In genomic region chr10:120391971-120392716, GRCm38 (mm10) we compare ENCODE assay signal across 12 mouse cellular contexts.
DNase-seq lines count a peak whose midpoint lies in the region; ATAC-seq and TF ChIP-seq lines count a peak whose summit lies in the region.
"Had no signal": no experiment of that assay in that cellular context is flagged by ENCODE, and none has a peak within 500 bp of the region (broad histone marks: within the 10 kb centered on the region; RNA-seq: fewer than 3 reads in every experiment).

No protein-coding gene starts in this region.

- H3K4me3 ChIP-seq in kidney, postnatal 0 days (replicated peaks; ENCODE audit: low read depth, low read length), result no peak overlapping the region
- H3K4me3 ChIP-seq in kidney, adult 2 months (ENCODE audit: insufficient read depth, low read depth, low read length), result no peak overlapping the region
- H3K4me3 ChIP-seq in embryonic facial prominence, embryonic 12.5 days, result no peak overlapping the region
- no peak overlapping the region for H3K4me3 ChIP-seq in intestine, embryonic 15.5 days (replicated peaks)
- H3K4me3 ChIP-seq in neural tube, embryonic 14.5 days (ENCODE audit: low read depth, low read length), result no peak overlapping the region
- H3K4me3 ChIP-seq: heart, embryonic 15.5 days; lung, embryonic 15.5 days had no signal

- H3K9ac ChIP-seq in kidney, postnatal 0 days (ENCODE audit: low read depth, low read length), result no peak overlapping the region
- no peak overlapping the region for H3K9ac ChIP-seq in embryonic facial prominence, embryonic 12.5 days
- H3K9ac ChIP-seq in intestine, embryonic 15.5 days, result no peak overlapping the region
- H3K9ac ChIP-seq in neural tube, embryonic 14.5 days (replicated peaks; ENCODE audit: low read depth, low read length), result no peak overlapping the region
- H3K9ac ChIP-seq: heart, embryonic 15.5 days had no signal

- peak overlapping the region; percentile 44 for H3K4me2 ChIP-seq in kidney, postnatal 0 days (ENCODE audit: low read length)
- no peak overlapping the region for H3K4me2 ChIP-seq in embryonic facial prominence, embryonic 12.5 days (replicated peaks)
- peak overlapping the region; percentile 57 for H3K4me2 ChIP-seq in intestine, embryonic 15.5 days (replicated peaks)
- peak overlapping the region; percentile 33; the same call in 1 of the 2 replicates for H3K4me2 ChIP-seq in neural tube, embryonic 14.5 days (ENCODE audit: low read depth, low read length)

- H3K27ac ChIP-seq in kidney, postnatal 0 days, result peak overlapping the region; percentile 90
- H3K27ac ChIP-seq in kidney, adult 2 months (ENCODE audit: insufficient read depth, low read depth, low read length), result no peak overlapping the region
- H3K27ac ChIP-seq in embryonic facial prominence, embryonic 12.5 days, result peak overlapping the region; percentile 57; the same call in 1 of the 2 replicates
- peak overlapping the region; percentile 90 for H3K27ac ChIP-seq in intestine, embryonic 15.5 days
- no peak overlapping the region for H3K27ac ChIP-seq in neural tube, embryonic 14.5 days (ENCODE audit: low read depth, low read length)
- H3K27ac ChIP-seq: heart, embryonic 15.5 days had no signal

- TF ChIP-seq CTCF in kidney, postnatal 0 days (IDR thresholded peaks at IDR 0.05; ENCODE audit: low read depth), result 0 out of 2 replicates have a peak, but pooled peaks have one; percentile 19
- TF ChIP-seq CTCF in kidney, adult 2 months (conservative IDR thresholded peaks at IDR 0.05; ENCODE audit: insufficient read depth, insufficient read length, low read depth, low read length), result no peak

- H3K36me3 ChIP-seq in kidney, postnatal 0 days (ENCODE audit: insufficient read depth, low read length), result no peaks in the 10 kb centered on the region
- no peaks in the 10 kb centered on the region for H3K36me3 ChIP-seq in kidney, adult 2 months (ENCODE audit: control insufficient read depth, insufficient read depth, low read length)
- H3K36me3 ChIP-seq in embryonic facial prominence, embryonic 12.5 days, result 0 out of 2 replicates have a peak, but pooled peaks cover 3% of the 10 kb centered on the region
- H3K36me3 ChIP-seq in intestine, embryonic 15.5 days, result no peaks in the 10 kb centered on the region
- H3K36me3 ChIP-seq in neural tube, embryonic 14.5 days (ENCODE audit: control insufficient read depth, insufficient read depth, low read length), result no peaks in the 10 kb centered on the region
- H3K36me3 ChIP-seq: heart, embryonic 15.5 days; lung, embryonic 15.5 days had no signal

- 25% methylated on average over 14 of the region's 14 CpGs for WGBS in kidney, postnatal 0 days
- 52% methylated on average over 14 of the region's 14 CpGs for WGBS in kidney, adult 2 months
- WGBS in embryonic facial prominence, embryonic 12.5 days, result 37% methylated on average over 14 of the region's 14 CpGs
- WGBS in intestine, embryonic 15.5 days, result 26% methylated on average over 14 of the region's 14 CpGs
- WGBS in neural tube, embryonic 14.5 days, result 22% methylated on average over 14 of the region's 14 CpGs

- H3K4me1 ChIP-seq in kidney, postnatal 0 days (replicated peaks; ENCODE audit: insufficient read depth, low read length), result peaks cover 31% of the 10 kb centered on the region
- peaks cover 5% of the 10 kb centered on the region; the same call in 1 of the 2 replicates for H3K4me1 ChIP-seq in kidney, adult 2 months (ENCODE audit: control insufficient read depth, insufficient read depth, low read length)
- peaks cover 35% of the 10 kb centered on the region for H3K4me1 ChIP-seq in embryonic facial prominence, embryonic 12.5 days
- H3K4me1 ChIP-seq in intestine, embryonic 15.5 days (replicated peaks), result peaks cover 49% of the 10 kb centered on the region
- H3K4me1 ChIP-seq in neural tube, embryonic 14.5 days (ENCODE audit: control insufficient read depth, insufficient read depth, low read length), result peaks cover 13% of the 10 kb centered on the region; the same call in 1 of the 2 replicates

- DNase-seq in kidney, postnatal 0 days (ENCODE audit: low spot score), result no peak
- no peak for DNase-seq in kidney, adult 2 months
- DNase-seq in spleen, postnatal 36 days (ENCODE audit: low spot score in 2 of 2), result no peak
- DNase-seq in spleen, postnatal 4 days (ENCODE audit: low spot score in 2 of 2), result no peak
- DNase-seq: adrenal gland, postnatal 36 days; cerebellum, adult 18-20 months; right cerebral cortex, postnatal 4 days had no signal

- no peaks in the 10 kb centered on the region for H3K27me3 ChIP-seq in kidney, postnatal 0 days (ENCODE audit: insufficient read depth, low read length)
- no peaks in the 10 kb centered on the region for H3K27me3 ChIP-seq in kidney, adult 2 months (replicated peaks; ENCODE audit: control insufficient read depth, insufficient read depth, low read length)
- no peaks in the 10 kb centered on the region for H3K27me3 ChIP-seq in embryonic facial prominence, embryonic 12.5 days
- H3K27me3 ChIP-seq in intestine, embryonic 15.5 days (replicated peaks), result no peaks in the 10 kb centered on the region
- H3K27me3 ChIP-seq in neural tube, embryonic 14.5 days (ENCODE audit: control insufficient read depth, insufficient read depth, low read length), result peaks cover 5% of the 10 kb centered on the region; the same call in 1 of the 2 replicates
- H3K27me3 ChIP-seq: heart, embryonic 15.5 days; lung, embryonic 15.5 days had no signal

- no peak for TF ChIP-seq POLR2A in kidney, adult 2 months (IDR thresholded peaks at IDR 0.05; ENCODE audit: low read depth, low read length)

- peak; percentile 22; the same call in 1 of the 2 replicates for ATAC-seq in kidney, postnatal 0 days (replicated peaks; ENCODE audit: low FRiP score, low read depth)
- no peak for ATAC-seq in embryonic facial prominence, embryonic 12.5 days (ENCODE audit: insufficient number of reproducible peaks, insufficient read depth, low FRiP score, low TSS enrichment)
- ATAC-seq in intestine, embryonic 15.5 days, result peak; percentile 42
- no peak for ATAC-seq in neural tube, embryonic 14.5 days (ENCODE audit: low read depth)

- H3K9me3 ChIP-seq in kidney, postnatal 0 days (replicated peaks; ENCODE audit: low read length), result no peaks in the 10 kb centered on the region
- no peaks in the 10 kb centered on the region for H3K9me3 ChIP-seq in embryonic facial prominence, embryonic 12.5 days
- no peaks in the 10 kb centered on the region for H3K9me3 ChIP-seq in intestine, embryonic 15.5 days
- H3K9me3 ChIP-seq in neural tube, embryonic 14.5 days (ENCODE audit: control insufficient read depth, low read length), result no peaks in the 10 kb centered on the region
- H3K9me3 ChIP-seq: heart, embryonic 15.5 days; lung, embryonic 15.5 days had no signal

Comparison
In these comparisons a context has a peak if more than half of its experiments do, and no peak if none do; other contexts are left out.
1. H3K27ac ChIP-seq: peak in kidney, postnatal 0 days (single experiment), embryonic facial prominence, embryonic 12.5 days (single experiment) and intestine, embryonic 15.5 days (single experiment); none in kidney, adult 2 months (single experiment) and neural tube, embryonic 14.5 days (single experiment).
2. ATAC-seq: peak in kidney, postnatal 0 days (single experiment) and intestine, embryonic 15.5 days (single experiment); none in embryonic facial prominence, embryonic 12.5 days (single experiment) and neural tube, embryonic 14.5 days (single experiment).